Mouse (Mus musculus) thymus, postnatal 10 days (tissue): ENCODE data around the gene Iqcb1.

Source experiments
- DNase-seq, 2 experiments: peaks; one replicate each; pipeline ENCODE4 v3.0.0; 2021; ENCODE audit warnings: low spot score in 2 of 2

Iqcb1 gene

GRCm38 (mm10) chr16:36875276-36875851, 47.2 kb downstream of the Iqcb1 start:
- DNase-seq = no peak

GRCm38 (mm10) chr16:36877316-36877715, 49.1 kb downstream of the Iqcb1 start:
- peak in 1 of 2 experiments; percentile 25 for DNase-seq

GRCm38 (mm10) chr16:36882737-36883343, 54.7 kb downstream of the Iqcb1 start:
- DNase-seq = no peak

GRCm38 (mm10) chr16:36884881-36885280, 56.7 kb downstream of the Iqcb1 start:
- peak; percentile 35 to 60 for DNase-seq

GRCm38 (mm10) chr16:36885912-36886311, 57.7 kb downstream of the Iqcb1 start:
- no peak for DNase-seq

GRCm38 (mm10) chr16:36887546-36887945, 59.4 kb downstream of the Iqcb1 start:
- DNase-seq = no peak

- DNase-seq = no peak
These were observed 62.4 kb downstream of the Iqcb1 start for GRCm38 (mm10) chr16:36890559-36890958.

- no peak for DNase-seq
These were observed 63.2 kb downstream of the Iqcb1 start for GRCm38 (mm10) chr16:36891415-36891814.

- DNase-seq = no peak
These were observed 65.1 kb downstream of the Iqcb1 start for GRCm38 (mm10) chr16:36893317-36893716.

- DNase-seq = no peak
These were observed 68.5 kb downstream of the Iqcb1 start for GRCm38 (mm10) chr16:36896712-36897111.

- DNase-seq = no peak
These were observed 75.0 kb downstream of the Iqcb1 start for GRCm38 (mm10) chr16:36903156-36903555.

- no peak for DNase-seq
These were observed 83.7 kb downstream of the Iqcb1 start for GRCm38 (mm10) chr16:36911909-36912308.

GRCm38 (mm10) chr16:36912311-36912710, 84.1 kb downstream of the Iqcb1 start:
- no peak for DNase-seq

GRCm38 (mm10) chr16:36914195-36914594, 86.0 kb downstream of the Iqcb1 start:
- DNase-seq = no peak

GRCm38 (mm10) chr16:36918505-36918904, 90.3 kb downstream of the Iqcb1 start:
- DNase-seq = no peak

- DNase-seq = no peak
These were observed 92.2 kb downstream of the Iqcb1 start for GRCm38 (mm10) chr16:36920410-36920809.

- DNase-seq = no peak
These were observed 93.0 kb downstream of the Iqcb1 start for GRCm38 (mm10) chr16:36921067-36921613.

GRCm38 (mm10) chr16:36921980-36922379, 93.8 kb downstream of the Iqcb1 start:
- DNase-seq = peak in 1 of 2 experiments; percentile 17
